Mouse (Mus musculus) megakaryocyte, adult 5-6 weeks (primary cell): ENCODE results near the gene Nlrp4b. TPM values are rescaled to one million over a fixed set of nuclear protein-coding genes. Genes with fewer than 3 reads are reported as not detected.
"Not testable (repeated sequence)": the region's sequence is repeated elsewhere in the genome, so short reads cannot be mapped to it uniquely, and the experiment has no call there.

Experiments
- ATAC-seq: 2 replicates; pipeline ENCODE4 v1.8.0; 2016; ENCODE audit warnings: mild to moderate bottlenecking, inconsistent platforms; ENCODE audit not compliant: poor library complexity, severe bottlenecking
- total RNA-seq, 2 experiments: library from RNA; stranded (forward) in 1 of 2; stranded (reverse) in 1 of 2; fragments of 153-499, 151-499 nt in 1 of 2; fragments of 221-1000, 200-1000 nt in 1 of 2; gene quantifications; 2 replicates each; pipeline versions ENCODE4 v1.2.3 to v1.2.4; 2015 to 2017

Nlrp4b gene
- total RNA-seq (2015), result not detected in 2 replicates
- total RNA-seq (2017), result not detected in 2 replicates

GRCm38 (mm10) chr7:10687489-10687888 is at the start of gene Nlrp4b:
Gene Nlrp4b, plus strand, starts transcription at chr7:10687789.
- no peak for ATAC-seq

DNA sequence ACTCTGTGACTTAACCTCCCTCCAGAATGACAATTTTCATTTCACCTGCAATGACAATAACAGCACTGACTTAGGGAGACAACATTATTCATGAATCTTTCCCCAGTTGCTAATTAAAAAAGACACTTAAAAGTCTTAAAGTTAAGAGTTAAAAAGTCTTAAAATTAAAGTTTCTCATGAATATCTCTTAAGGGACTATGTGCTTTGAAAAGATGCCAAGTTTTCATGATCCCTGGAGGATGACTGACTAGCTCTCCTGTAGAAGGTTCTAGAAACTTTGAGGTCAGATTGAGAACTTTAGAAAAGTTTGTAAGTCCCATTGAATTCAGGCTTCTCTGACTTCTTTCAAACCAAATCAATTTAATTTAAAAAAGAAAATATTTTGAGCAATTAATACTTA is 66.7 kb downstream of the Nlrp4b start, which contains the start of gene Vmn1r71:
TSS of gene Vmn1r71 (minus strand) at position 101 of the 400 bp plus-strand sequence.
- ATAC-seq, result no peak

GRCm38 (mm10) chr7:10757551-10757950 is 70.0 kb downstream of the Nlrp4b start:
- ATAC-seq, result not testable (repeated sequence)

Other genes with a start within 250 kb of the Nlrp4b start
- gene Vmn1r67, start 244.5 kb upstream of the Nlrp4b start, total RNA-seq (2015), result not detected in 2 replicates
- gene Vmn1r67, start 244.5 kb upstream of the Nlrp4b start, total RNA-seq (2017), result not detected in 2 replicates
- gene Zik1, start 192.4 kb upstream of the Nlrp4b start, total RNA-seq (2015), result 0.82 and 1.5 TPM in 2 replicates
- 0.55 and 0.81 TPM in 2 replicates for gene Zik1, start 192.4 kb upstream of the Nlrp4b start, total RNA-seq (2017)
- not detected in 2 replicates for gene Vmn1r68, start 129.3 kb upstream of the Nlrp4b start, total RNA-seq (2015)
- not detected in 2 replicates for gene Vmn1r68, start 129.3 kb upstream of the Nlrp4b start, total RNA-seq (2017)
- gene Vmn1r69, start 74.1 kb upstream of the Nlrp4b start, total RNA-seq (2015), result not detected in 2 replicates
- gene Vmn1r69, start 74.1 kb upstream of the Nlrp4b start, total RNA-seq (2017), result not detected in 2 replicates
- gene Vmn1r70, start 56.3 kb upstream of the Nlrp4b start, total RNA-seq (2015), result not detected in 2 replicates
- not detected in 2 replicates for gene Vmn1r70, start 56.3 kb upstream of the Nlrp4b start, total RNA-seq (2017)
- gene Vmn1r71, start 66.6 kb downstream of the Nlrp4b start, total RNA-seq (2015), result not detected in 2 replicates
- gene Vmn1r71, start 66.6 kb downstream of the Nlrp4b start, total RNA-seq (2017), result not detected in 2 replicates
- not detected in 2 replicates for gene Zscan4b, start 217.3 kb downstream of the Nlrp4b start, total RNA-seq (2015)
- gene Zscan4b, start 217.3 kb downstream of the Nlrp4b start, total RNA-seq (2017), result not detected in 2 replicates